Mouse (Mus musculus) heart, adult 8-10 months (tissue): ENCODE measurements at regions not wholly inside any gene's neighbourhood (a gene's known extent, or its start where the extent isn't known, plus 50 kb on each side); places are given as distances from the start of the nearest gene placed in this dataset.

ENCODE experiments used
- DNase-seq: peaks from one replicate; pipeline ENCODE4 v3.0.0; 2022; ENCODE audit warnings: low spot score

DNA sequence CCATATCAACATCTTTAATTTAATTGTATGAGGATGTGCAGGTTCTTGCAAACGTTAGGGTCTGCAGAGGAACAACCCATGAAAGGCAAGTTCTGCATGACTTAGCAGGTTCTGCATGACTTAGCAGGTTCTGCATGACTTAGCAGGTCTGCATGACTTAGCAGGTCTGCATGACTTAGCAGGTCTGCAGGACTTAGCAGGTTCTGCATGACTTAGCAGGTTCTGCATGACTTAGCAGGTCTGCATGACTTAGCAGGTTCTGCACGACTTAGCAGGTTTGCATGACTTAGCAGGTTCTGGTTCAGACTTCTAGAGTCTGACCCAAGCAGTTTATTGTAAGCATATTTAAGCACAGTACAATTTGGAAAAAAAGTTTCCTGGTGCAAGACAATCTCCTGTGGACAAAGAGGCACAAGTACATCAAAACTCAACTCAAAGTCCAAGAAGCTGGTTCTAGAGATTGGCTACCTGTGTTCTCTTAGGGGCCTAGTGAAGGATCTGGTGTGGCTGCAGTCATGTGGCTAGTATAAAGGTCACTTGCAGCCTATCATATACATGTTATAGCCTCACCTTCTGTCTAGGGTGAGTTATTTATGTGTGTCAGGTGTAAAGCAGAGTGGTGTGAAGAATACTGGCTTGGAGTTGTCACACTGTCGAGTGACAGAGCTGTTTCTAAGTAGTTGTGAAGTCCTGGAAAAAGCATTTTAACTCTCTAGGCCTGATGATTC is 50.5 kb upstream of the Prdx6 start:
- DNase-seq = no peak

DNA sequence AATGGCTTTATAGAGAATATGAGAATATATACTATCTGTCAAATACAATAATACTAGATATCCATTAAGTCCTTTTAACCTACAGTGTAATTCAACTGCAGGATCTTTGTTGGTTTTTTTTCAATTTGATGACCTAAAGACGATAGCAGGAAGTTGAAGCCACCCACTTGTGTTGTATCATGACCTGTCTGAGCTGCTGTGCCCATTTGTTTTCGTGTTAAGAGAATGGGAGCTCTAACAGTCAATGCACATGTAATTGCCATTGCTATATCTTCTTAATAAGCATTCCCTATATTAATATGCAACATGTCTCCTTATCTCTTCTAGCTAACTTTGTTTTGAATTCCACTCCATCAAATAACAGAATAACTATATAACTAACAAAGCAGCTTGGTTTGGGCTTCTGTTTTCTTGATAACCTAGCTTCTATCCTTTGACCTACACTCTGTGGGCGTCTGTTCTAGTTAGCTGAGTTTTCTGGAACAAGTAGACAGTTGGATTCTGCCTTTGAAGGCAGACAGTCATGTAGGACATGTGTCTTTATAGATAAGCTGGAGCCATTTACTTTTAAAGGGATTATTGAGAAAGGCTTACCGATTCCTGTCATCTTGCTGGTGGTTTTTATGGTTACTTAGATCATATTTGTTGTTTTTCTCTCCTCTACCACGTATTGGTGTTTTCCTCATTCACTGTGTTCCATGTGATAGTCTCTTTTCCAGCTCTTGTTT is 55.9 kb upstream of the Prdx6 start:
- DNase-seq = no peak

DNA sequence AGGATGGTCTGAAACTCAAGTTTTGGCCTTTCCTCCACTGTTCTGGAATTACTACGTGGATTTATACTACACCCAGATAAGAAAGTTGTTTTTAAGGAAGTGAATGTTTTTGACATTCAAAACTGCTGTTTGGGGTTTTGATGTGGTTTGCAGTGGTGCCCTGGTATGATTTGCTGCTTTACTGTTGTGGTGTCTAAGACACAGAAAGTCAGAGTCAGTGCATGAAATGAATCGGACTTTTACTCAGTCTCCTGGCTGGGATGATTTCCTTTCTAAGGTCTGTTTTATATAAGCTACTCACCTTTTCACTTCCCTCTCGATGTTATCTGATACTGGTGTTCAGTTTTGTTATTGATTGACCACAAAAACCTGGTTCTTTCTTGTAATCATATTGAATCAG is 58.2 kb upstream of the Prdx6 start:
- no peak for DNase-seq

DNA sequence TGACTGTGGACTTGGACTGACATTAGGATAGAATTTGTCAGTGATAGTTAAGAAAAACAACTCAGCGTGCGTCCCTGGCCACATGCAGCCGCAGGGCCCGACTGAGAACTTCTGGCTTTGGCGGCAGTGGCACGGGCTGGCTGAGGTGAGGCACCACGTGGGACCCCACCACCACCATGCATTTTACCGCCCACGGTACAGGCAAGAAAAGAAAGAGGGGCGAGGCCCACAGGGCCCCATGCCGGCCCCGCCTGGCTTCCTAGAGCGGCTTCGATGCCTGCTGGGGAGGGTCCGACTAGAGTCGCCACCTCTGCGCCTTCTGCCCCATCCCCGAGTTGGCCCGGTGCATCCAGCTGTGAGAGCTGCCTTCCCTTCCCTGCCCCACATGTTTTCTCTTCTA is 63.1 kb upstream of the Prdx6 start:
- DNase-seq = no peak

DNA sequence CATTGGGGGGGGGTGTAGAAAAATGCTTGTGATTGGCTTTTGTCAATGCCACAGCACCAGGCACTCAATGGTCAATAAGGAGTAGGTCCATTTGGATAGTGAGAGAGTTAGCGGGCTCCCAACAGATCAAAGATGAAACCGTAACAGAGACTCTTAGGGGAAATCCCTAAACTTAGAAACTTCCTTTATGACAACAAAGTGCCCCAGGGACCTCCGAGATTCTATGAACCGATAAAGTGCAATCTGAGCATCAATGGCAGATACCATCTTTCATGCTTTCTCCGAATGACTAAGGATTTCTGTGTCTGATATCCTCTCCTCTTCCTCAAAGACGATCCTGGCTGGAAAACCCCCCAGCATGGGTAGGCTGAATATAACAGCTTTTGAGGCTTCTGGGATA is 70.7 kb upstream of the Prdx6 start:
- DNase-seq = no peak

DNA sequence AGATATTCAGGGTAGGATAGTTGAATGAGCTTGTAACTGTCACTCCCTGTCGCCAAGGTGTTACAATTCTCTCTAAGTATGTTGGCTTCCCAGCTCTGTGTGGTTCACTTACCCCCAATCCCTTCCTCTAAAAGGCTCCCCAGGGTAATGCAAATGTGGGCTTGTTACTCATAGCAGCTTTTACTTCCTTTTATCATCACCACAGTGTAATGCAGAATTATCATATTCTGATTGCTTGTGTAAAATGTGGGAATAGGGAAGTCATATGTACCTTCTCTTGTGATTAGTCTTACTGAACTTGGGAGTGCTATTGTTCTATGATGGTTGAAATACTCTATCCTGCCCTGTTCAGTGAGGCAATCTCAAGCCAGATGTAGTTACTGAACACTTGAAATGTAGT is 66.0 kb upstream of the Tnfsf4 start:
- no peak for DNase-seq

DNA sequence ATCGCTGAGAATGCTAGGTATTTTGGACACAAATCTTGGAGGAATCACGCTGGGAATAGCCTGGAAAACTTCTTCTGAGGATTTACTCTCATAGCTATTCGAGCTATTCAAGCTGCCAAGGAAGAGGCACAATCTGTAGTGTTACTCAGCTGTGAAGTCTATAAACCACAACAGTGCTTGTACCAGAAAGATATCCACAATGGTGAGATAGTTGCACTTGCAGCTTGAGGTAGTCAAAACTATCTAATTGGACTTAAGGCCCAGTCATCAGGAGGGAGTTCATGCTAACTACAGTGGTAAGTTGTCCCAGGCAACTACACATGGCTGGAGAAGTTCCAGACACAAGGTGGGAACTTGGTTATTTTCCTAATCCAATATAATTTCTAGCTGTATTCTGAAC is 62.1 kb upstream of the Tnfsf4 start:
- no peak for DNase-seq

DNA sequence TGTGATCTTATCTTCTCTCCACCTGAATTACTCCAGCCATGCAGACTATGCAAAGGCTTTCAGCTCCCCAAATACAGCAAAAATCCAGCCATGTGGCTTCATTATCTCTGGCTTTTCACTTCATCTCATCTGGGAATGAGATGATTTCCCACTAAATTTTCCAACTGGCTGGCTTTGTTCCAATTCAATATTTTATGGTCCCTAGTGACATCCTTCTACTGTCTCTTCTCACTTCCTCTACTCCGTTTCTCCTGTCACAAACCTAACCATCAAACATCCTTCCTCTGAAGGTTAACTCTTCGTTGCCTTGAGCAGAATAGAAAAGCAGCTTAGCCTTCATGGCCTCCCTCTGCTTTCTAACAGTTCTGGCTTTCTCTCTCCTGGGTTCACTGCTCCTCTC is 50.1 kb upstream of the Tnfsf4 start:
- DNase-seq = peak; percentile 3
